Mouse (Mus musculus) G1E (cell line): ENCODE results near the gene Jazf1. TPM values are rescaled to one million over a fixed set of nuclear protein-coding genes. Genes with fewer than 3 reads are reported as not detected.

Source experiments
- ATAC-seq: 2 replicates; pipeline ENCODE4 v1.8.0; 2016; ENCODE audit warnings: mild to moderate bottlenecking; ENCODE audit not compliant: insufficient number of reproducible peaks, poor library complexity, low FRiP score, severe bottlenecking; ENCODE audit errors: extremely low read depth
- DNase-seq: peaks from one replicate; pipeline ENCODE4 v3.0.0; 2012; ENCODE audit warnings: low spot score
- H3K27me3 ChIP-seq: 2 replicates; pipeline ENCODE4 v1.6.1; 2012; ENCODE audit warnings: mild to moderate bottlenecking, low read length, inconsistent platforms; ENCODE audit not compliant: insufficient read depth
- H3K36me3 ChIP-seq: replicated peaks from 2 replicates; pipeline ENCODE3; 2012; ENCODE audit warnings: mild to moderate bottlenecking, inconsistent platforms
- H3K4me1 ChIP-seq: 2 replicates; pipeline ENCODE4 v1.6.1; 2012; ENCODE audit warnings: low read depth, low read length, inconsistent platforms, mixed read lengths; ENCODE audit not compliant: insufficient read depth
- H3K4me3 ChIP-seq: 2 replicates; pipeline ENCODE4 v1.5.1; 2012; ENCODE audit warnings: low read depth, mild to moderate bottlenecking, inconsistent platforms, low read length, moderate library complexity, mixed read lengths
- H3K9me3 ChIP-seq: replicated peaks from 2 replicates; pipeline ENCODE4 v1.6.1; 2012; ENCODE audit warnings: inconsistent platforms
- CTCF ChIP-seq: IDR thresholded peaks from 2 replicates; pipeline ENCODE4 v1.5.1; 2012; ENCODE audit warnings: low read depth, low read length, inconsistent platforms, mixed read lengths
- GATA1 ChIP-seq: IDR thresholded peaks from 2 replicates; pipeline ENCODE4 v1.6.1; 2012; ENCODE audit warnings: borderline replicate concordance, low read length, inconsistent platforms, mixed read lengths
- GATA2 ChIP-seq: IDR thresholded peaks from 2 replicates; pipeline ENCODE4 v1.6.1; 2012; ENCODE audit warnings: low read depth, low read length, inconsistent platforms, borderline replicate concordance
- POLR2AphosphoS5 ChIP-seq: IDR thresholded peaks from 2 replicates; pipeline ENCODE4 v1.6.1; 2012; ENCODE audit warnings: low read depth, low read length, inconsistent platforms; ENCODE audit not compliant: insufficient replicate concordance
- TAL1 ChIP-seq: conservative IDR thresholded peaks from 2 replicates; pipeline ENCODE4 v1.6.1; 2012; ENCODE audit warnings: low read depth, low read length, inconsistent platforms, mixed read lengths
- polyA plus RNA-seq: library from polyadenylated mRNA; stranded (reverse); fragments of >175 nt; gene quantifications from 2 replicates; pipeline ENCODE4 v1.2.3, GENCODE M21; 2012
- total RNA-seq, 2 experiments: library from RNA; stranded (forward) in 1 of 2; stranded (reverse) in 1 of 2; fragments of 200-1000 nt in 1 of 2; fragments of >200 nt in 1 of 2; fragmentation: Nextera tagmentation in 1 of 2; gene quantifications; 2 replicates each; pipeline ENCODE4 v1.2.3; 2014 to 2017

The Jazf1 gene
- total and polyA plus RNA-seq, 3 experiments = not detected

DNA sequence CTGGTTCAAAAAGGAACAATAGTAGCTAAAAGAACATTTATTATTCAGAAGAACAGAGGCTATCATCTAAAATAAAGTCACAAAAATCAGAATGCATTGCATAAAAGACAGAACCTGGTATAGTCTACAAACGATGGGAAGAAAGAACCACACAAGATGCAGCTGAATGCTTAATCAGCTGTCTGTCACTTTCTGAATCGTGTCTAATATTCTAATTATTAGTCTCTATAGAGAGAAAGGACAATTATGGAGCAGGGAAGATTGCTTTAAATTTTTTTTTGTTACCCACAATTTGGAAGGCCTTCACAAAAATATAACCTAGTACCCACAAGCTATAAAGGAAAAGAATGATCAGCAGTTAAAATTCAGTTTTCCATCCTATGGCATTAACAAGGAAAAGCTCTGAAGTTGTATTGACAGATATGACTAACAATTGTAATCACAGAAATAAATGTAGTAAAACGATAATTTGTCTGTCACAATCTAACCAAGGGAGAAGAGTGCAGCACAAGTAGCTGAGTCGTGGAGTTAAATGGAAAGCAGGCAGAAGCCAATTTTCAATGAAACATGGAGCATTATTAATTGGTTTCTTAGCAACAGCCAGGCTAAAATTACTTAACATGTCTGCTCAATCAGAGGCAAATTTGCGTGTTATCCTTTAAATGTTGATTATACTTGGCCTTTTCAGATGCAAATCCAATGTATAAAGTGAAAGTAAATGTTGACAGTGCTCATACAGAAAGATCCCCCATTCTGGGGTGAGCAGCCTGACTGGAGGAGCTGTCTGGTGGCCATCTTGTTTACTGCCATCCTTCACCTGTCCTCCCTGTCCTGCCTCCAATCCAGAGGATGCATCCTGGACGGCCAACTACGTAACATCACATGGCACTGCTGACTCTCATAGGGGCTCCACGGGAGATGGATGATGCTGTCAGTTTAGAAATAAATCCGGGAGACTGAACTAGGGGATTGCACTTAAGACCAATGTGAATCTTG is 53.7 kb downstream of the Jazf1 start:
- Histone ChIP-seq H3K27me3 (no peaks in the 10 kb centered on the region), H3K4me3 (no peak overlapping the region), H3K36me3 (no peaks in the 10 kb centered on the region), H3K9me3 (no peaks in the 10 kb centered on the region), H3K4me1 (no peaks in the 10 kb centered on the region)
- no peak for ATAC-seq
- no peak for TF ChIP-seq POLR2AphosphoS5
- no peak for TF ChIP-seq GATA2
- no peak for TF ChIP-seq CTCF
- TF ChIP-seq TAL1 = no peak
- no peak for TF ChIP-seq GATA1
- DNase-seq = no peak

DNA sequence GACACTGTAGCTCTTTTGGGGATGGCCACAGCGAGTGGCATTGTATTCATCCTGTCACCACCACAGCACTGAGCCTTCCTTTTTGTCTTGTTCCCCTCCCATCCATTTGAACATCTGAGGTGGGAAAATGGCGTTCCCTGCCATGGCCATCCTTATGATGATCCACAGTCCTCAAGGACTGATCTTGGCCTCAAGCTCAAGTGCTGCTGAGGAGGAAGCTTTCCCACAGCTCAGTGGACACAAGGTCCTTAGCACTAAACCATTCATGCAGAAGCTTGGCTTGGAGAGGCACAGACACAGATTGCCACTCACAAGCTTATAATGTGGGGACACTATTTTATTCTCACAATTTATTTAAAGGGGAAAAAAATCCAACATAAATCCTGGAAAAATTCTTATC is 58.1 kb downstream of the Jazf1 start:
- Histone ChIP-seq H3K36me3 (no peaks in the 10 kb centered on the region), H3K9me3 (no peaks in the 10 kb centered on the region), H3K4me3 (no peak overlapping the region), H3K27me3 (no peaks in the 10 kb centered on the region), H3K4me1 (no peaks in the 10 kb centered on the region)
- no peak for ATAC-seq
- no peak for DNase-seq
- TF ChIP-seq TAL1 = no peak

DNA sequence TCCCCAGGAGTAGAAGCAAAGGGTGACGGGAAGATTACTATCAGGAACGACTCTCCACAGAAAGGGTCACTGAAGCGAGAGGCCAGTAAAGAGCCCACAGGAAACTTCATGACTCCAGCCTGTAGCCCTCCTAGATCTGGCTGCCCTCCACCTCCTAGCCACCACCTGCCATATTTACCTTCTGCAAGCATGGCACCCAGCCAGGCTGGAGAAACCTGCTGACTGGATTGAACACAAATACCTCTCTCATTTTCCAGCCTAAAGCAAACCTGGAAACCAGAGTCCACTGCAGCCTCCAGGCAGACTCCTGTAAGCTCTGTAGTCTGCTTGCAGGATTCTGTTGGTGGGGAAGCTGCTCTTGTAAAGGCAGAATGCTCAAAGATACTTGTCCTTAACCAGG is 62.4 kb downstream of the Jazf1 start:
- no peaks in the 10 kb centered on the region for H3K9me3 ChIP-seq
- H3K4me3 ChIP-seq = no peak overlapping the region
- H3K4me1 ChIP-seq = no peaks in the 10 kb centered on the region
- no peaks in the 10 kb centered on the region for H3K27me3 ChIP-seq
- TF ChIP-seq GATA1 (no peak), TAL1 (no peak), CTCF (no peak), POLR2AphosphoS5 (no peak), GATA2 (no peak)
- ATAC-seq (no peak), DNase-seq (no peak)
- no peaks in the 10 kb centered on the region for H3K36me3 ChIP-seq

DNA sequence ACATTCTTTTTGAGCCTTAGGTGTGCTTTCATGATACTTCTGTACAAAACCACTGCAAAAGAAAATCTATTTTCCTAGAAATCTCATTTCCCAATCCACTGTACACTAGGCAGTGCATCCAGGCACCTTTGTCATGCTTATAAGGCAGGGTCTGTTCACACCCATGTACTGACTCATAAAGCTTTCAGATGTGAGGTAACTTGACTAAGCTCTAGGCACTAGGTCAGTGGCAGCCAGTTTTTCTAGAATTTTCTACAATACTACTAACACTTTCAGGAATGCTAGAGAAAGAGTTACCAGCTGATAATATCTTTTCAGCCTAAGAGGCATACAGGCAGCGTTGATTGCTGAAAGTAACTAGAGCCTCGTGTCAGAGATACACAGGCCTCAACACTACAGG is 62.9 kb downstream of the Jazf1 start:
- DNase-seq = no peak
- Histone ChIP-seq H3K4me1 (no peaks in the 10 kb centered on the region), H3K4me3 (no peak overlapping the region), H3K9me3 (no peaks in the 10 kb centered on the region), H3K36me3 (no peaks in the 10 kb centered on the region), H3K27me3 (no peaks in the 10 kb centered on the region)
- TF ChIP-seq GATA1 (no peak), GATA2 (no peak), CTCF (no peak)
- no peak for ATAC-seq

DNA sequence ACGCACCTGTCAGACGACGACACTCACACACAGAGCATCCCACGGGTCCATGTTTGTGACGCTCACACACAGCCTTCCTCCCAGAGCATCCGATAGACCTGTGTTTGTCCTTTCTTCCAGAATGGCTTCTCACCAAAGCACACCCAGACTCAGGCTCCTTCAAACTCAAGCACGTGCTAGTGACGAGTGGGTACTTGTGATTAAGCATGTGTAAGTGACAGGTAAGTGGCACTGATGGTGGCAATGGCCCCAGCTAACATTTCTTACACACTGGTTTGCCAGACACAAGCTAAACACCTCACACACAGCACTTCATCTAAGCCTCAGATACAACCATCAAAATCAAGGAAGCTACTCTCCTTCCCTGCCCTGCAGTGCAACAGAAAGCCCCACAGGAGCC is 77.6 kb downstream of the Jazf1 start:
- no peaks in the 10 kb centered on the region for H3K4me1 ChIP-seq
- no peaks in the 10 kb centered on the region for H3K9me3 ChIP-seq
- H3K27me3 ChIP-seq = no peaks in the 10 kb centered on the region
- ATAC-seq (no peak), DNase-seq (no peak)
- TF ChIP-seq CTCF = no peak
- TF ChIP-seq GATA1 = no peak
- TF ChIP-seq POLR2AphosphoS5 = no peak
- TF ChIP-seq GATA2 = no peak
- no peak for TF ChIP-seq TAL1
- no peaks in the 10 kb centered on the region for H3K36me3 ChIP-seq
- H3K4me3 ChIP-seq = no peak overlapping the region

DNA sequence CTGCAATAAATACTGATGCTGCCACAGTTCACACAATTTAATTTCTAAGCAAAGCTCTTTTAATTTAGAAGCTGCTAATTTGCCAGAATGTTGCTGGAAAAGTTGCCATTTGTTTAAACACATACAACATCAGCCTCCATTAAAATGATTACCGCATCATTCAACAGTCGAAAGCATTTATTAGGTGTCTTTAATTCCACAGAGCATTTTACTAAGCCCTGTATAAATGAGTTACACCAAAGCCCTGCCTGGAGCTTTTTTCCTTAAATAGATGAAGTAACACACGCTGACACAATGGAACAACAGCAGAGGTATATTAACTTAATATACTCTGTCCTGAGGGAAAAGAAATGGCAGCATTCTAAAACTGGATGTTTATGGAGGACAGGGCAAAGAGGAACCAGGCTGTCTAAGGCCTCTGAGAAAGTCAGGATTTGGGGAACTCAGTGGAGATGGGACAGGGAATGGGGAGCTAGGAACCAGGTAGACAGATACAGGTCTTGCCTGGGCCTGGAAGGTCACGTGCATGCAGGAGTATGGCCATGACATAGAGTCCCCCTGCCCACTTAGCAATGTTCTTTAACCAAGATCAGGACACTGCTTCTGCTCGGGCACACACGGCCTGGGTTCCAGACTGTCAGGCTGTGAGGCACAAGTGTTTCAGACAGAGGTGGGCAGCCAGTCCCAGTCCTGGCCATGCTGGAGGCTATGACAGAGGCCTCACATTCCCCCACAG is 80.4 kb downstream of the Jazf1 start:
- TF ChIP-seq GATA2 (no peak), TAL1 (no peak), POLR2AphosphoS5 (no peak), CTCF (no peak), GATA1 (no peak)
- H3K4me3 ChIP-seq = no peak overlapping the region
- H3K27me3 ChIP-seq = no peaks in the 10 kb centered on the region
- DNase-seq (no peak), ATAC-seq (no peak)
- H3K36me3 ChIP-seq = no peaks in the 10 kb centered on the region
- H3K4me1 ChIP-seq = no peaks in the 10 kb centered on the region
- H3K9me3 ChIP-seq = no peaks in the 10 kb centered on the region
